Mouse (Mus musculus): ENCODE results near the gene Fam71e2.

DNA sequence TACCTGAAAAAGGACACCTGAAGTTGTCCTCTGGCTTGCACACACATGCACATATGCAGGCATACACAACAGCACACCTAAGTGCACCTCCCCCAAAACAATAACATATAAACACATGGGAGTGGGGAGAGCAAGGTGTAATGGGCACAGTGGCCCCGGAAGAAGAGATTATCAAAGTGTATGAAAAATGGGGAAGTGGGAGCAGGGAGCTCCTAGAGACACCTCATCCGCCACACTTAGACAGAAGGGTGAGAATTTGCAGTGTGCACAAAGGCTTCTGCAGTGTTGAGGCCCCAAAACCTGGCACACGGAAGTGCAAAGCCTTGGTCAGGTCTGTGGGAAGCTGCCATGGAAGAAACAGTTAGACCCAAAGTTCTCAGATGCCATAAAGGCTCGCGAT is 40.0 kb downstream of the Fam71e2 start:
- TF ChIP-seq CHD2 (IDR thresholded peaks at IDR 0.05; ENCODE audit: low read depth, low read length) (no peak), MAFK (IDR thresholded peaks at IDR 0.05; ENCODE audit: insufficient read depth, low read depth, low read length) (no peak), HCFC1 (IDR thresholded peaks at IDR 0.05; ENCODE audit: borderline replicate concordance, insufficient read depth, low read length) (no peak), ZC3H11A (IDR thresholded peaks at IDR 0.05; ENCODE audit: borderline replicate concordance, low read depth, low read length) (no peak), ZNF384 (IDR thresholded peaks at IDR 0.05; ENCODE audit: low read depth, low read length) (no peak)

Data from ES-E14 (cell line).